Mouse (Mus musculus) gastrocnemius, postnatal 4 days (tissue): Measurements from ENCODE around the gene Wwc1. TPM values are rescaled to one million over a fixed set of nuclear protein-coding genes. Genes with fewer than 3 reads are reported as not detected.
A peak's percentile ranks its signal among the peaks of the same experiment; 100 is the strongest.

ENCODE experiments used
- DNase-seq, 2 experiments: peaks; one replicate each; pipeline ENCODE4 v3.0.0; 2021 to 2022; ENCODE audit warnings: low spot score in 2 of 2, mixed read lengths in 2 of 2
- long read RNA-seq, 2 experiments: library from polyadenylated mRNA; stranded (forward); transcript quantifications; one replicate each; pipeline ENCODE4 v2.0.0; 2021
- total RNA-seq, 2 experiments: library from RNA; stranded (reverse); gene quantifications; 2 replicates each; pipeline ENCODE4 v1.2.3; 2021

The Wwc1 gene
- 1 to 10 TPM; 1.3 to 2.3 TPM for total RNA-seq
- long read RNA-seq, experiment 1, full-length matches to known transcripts = 1 of 1 reads
- long read RNA-seq, experiment 1, partial matches to known transcripts = 0 of 1 reads
- long read RNA-seq, experiment 1, other reads (novel, unspliced or antisense) = 0 of 1 reads
- long read RNA-seq, experiment 2, full-length matches to known transcripts = 3 of 3 reads
- long read RNA-seq, experiment 2, partial matches to known transcripts = 0 of 3 reads
- long read RNA-seq, experiment 2, other reads (novel, unspliced or antisense) = 0 of 3 reads

GRCm38 (mm10) chr11:35980411-35980917 is at the start of gene Wwc1:
Gene Wwc1 (minus strand): TSS chr11:35980527.
- DNase-seq = peak in 1 of 2 experiments; percentile 44

DNA sequence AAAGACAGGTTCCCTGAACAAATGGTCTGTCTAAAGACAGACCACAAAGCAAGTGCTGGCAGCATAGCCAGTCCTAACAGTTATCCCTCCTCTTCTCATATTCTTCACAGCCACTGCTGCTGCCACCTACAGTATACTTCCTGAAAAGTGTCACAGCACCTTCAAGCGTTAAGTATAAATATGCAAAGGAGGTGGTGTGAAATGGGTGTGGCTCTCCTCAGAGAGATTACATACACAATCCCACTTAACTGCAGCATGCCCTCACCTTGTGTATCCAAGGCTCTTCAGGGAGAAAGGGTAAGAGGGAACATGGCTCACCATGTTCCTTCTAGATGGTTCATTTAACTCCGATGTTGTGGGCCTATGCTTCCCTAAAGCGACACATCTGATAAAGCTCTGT is 39.7 kb upstream of the Wwc1 start:
- no peak for DNase-seq

GRCm38 (mm10) chr11:36013179-36013578 is 32.9 kb upstream of the Wwc1 start:
- DNase-seq = no peak

DNA sequence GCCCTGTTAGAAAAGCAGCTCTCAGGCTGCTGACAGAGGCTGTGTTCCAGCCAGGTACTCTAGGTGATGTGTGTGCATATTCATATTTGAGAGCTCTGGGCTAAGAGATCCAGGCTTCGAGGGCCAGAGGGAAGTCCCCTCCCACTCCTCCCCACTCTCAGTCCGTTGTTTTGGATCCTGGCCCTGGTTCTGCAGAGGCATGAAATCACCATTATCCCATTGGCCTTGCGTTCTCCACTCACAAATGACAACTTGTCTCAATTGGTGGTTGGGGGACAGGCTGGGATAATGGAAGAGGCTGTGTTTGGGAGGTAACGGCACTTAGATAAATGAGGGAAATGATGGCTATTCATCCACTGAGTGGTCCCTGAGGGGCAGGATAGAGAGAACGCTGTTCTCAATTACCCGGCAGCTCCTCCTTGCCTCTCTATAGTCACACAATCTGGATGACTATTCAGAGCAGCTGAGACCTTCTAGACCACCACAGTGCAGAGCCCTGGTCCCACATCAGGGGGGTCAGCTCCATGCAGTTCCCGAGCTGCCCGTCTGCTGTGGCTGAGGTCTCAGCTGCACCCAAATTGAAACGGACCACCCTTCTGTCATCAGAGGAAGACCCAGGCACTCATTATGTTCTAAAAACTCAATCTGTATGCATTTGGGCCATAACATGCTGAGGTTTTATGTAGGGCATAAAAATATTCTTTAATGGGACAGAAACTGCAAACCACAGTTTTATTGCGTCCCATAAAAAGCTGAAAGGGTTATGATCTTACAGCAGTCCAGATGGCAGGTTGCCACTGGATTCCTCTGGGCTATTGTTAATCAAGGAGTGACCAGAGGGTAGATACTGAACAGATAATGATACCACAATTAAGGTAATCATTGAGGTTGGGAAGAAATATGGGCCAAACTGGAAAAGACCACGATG is 29.2 kb upstream of the Wwc1 start:
- no peak for DNase-seq

DNA sequence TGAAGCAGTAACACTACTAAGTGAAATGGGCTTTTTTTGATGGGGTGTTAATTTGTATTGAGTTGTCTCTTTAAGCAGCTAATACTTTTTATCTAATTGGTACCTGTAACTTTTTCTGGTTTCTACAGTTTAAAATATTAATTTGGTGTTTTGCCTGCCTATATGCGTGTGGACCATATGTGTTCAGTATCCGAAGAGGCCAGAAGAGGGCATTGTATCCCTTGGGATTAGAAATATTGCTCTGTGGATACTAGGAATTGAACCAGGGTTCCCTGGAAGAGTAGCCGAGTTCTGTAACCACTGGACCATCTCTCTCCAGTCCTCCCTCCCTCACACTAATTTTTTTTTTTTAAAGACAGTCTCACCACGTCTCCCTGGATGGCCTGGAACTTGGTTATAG is 22.6 kb upstream of the Wwc1 start:
- no peak for DNase-seq

- DNase-seq = peak; percentile 73 to 81
Measured at GRCm38 (mm10) chr11:36001282-36001970, 21.1 kb upstream of the Wwc1 start.

GRCm38 (mm10) chr11:36000585-36001281 is 20.4 kb upstream of the Wwc1 start:
- no peak for DNase-seq

GRCm38 (mm10) chr11:36000038-36000437 is 19.7 kb upstream of the Wwc1 start:
- no peak for DNase-seq

DNA sequence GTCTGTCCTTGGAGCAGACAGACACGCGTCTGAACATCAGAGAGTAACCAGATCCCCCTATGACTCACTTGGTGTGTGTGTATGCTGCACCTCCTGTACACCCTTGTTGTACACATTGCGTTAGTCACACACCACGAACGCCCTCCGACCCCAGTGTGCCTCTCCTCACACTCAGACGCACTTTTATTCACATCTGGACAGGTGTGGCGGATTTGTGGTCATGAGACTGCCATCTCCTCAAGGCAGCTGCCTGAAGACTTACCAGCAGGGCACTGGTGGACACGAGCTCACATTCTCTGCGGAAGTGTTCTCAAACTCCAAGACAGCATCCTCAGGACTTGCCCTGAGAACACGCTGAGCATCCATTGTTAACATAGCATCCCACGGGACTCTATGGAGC is 17.7 kb upstream of the Wwc1 start:
- no peak for DNase-seq

- no peak for DNase-seq
Measured at GRCm38 (mm10) chr11:35995310-35995709, 15.0 kb upstream of the Wwc1 start.

DNA sequence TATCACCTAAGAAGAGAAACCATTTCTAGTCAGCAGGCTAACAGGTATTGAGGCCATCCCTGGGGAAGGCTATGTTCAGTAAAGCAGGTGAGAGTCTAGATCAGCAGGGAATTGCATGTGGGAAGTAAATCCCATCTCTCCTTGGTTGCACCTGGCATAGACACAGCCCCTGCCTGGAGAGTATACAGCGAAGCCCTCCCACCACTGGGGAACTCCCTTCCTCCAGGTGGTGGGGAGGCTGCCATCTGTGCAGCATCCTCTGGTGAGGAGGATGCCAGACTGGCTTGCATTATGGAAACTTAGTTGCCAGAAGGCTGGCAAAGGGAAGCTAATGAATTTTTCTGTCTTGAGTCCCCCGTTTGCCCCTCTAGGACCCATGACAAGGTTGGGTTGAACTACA is 11.5 kb upstream of the Wwc1 start:
- DNase-seq = no peak

DNA sequence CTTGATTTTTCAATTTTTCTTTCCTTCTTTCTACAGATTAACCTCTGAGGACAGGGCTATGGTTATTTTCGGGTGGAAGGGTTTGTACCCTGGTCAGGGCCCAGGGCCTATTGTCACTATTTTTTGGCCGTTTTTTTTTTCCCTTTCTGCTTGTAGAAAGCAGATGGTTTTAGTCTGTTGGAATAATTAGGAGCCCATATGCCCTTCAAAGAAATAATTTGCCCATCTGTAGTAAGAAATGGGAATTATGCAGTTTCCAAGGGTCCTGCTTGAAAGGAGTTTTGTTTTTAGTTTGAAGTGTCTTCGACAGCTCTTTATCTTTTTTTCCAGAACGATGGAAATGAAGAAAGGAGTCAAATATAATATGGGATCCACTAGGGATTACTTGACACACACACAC is 9.6 kb upstream of the Wwc1 start:
- no peak for DNase-seq

- no peak for DNase-seq
Measured at GRCm38 (mm10) chr11:35985841-35986393, 5.6 kb upstream of the Wwc1 start.

DNA sequence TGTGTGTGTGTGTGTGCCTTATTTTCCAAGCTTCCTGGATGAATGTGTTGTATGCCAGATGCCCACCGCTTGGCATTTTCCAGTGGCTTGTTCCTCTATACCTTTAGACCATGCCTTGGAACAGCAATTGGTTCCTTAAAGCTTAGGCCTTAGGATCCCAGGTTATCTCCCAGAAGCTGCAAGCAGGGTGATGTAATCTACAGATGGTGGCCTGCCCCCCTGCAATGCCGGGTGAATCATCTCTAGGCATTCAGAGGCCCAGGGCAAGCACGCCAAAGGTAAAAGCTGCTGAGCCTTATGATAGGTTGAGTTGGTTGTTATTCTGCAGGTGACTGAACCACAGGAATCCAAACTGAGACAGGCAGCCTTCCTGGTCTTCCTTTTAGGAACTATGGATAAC is 2.4 kb upstream of the Wwc1 start:
- DNase-seq = no peak

GRCm38 (mm10) chr11:35979733-35980410 is 455 bp downstream of the Wwc1 start:
- DNase-seq = peak in 1 of 2 experiments; percentile 25

DNA sequence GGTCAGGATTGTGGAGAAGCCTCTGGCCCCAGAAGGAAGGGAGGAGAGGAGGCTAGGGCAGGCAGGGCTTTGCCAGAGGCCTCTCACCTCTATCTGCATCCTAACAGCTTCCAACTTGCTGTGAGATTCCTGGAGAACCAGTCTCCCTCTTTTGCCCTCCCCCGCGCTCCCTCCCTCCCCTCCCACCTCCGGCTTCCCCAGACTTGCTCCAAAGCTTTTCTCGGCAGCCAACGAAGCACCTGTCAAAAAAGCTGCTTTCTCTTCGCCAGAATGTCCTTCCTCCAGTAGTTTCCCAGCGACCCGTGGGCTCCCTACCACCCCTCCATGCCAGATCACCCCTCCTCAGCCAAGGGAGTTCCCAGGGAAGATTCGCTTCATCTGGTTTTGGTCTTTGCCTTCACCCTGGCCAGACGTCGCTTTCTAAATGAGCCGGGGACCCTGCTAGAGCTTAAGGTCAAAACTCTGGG is 1.0 kb downstream of the Wwc1 start:
- DNase-seq = no peak

DNA sequence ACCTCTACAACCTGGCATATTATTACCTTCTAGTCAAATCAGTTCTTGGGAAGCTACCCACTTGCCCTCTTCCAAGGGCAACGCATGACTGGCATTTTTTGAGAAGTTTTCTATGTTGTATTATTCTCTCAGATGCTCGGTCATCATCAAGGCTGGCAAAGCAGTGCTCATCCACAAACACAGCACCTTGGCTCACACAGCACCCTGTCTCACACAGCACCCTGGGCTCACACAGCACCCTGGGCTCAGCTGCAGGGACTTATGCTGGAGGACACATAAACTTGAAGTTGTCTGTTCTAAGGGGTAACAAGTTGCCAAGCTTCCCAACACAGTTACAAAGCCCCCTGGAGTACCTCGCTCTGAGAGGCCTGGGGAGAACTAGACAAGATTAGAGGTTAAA is 2.5 kb downstream of the Wwc1 start:
- DNase-seq = no peak

DNA sequence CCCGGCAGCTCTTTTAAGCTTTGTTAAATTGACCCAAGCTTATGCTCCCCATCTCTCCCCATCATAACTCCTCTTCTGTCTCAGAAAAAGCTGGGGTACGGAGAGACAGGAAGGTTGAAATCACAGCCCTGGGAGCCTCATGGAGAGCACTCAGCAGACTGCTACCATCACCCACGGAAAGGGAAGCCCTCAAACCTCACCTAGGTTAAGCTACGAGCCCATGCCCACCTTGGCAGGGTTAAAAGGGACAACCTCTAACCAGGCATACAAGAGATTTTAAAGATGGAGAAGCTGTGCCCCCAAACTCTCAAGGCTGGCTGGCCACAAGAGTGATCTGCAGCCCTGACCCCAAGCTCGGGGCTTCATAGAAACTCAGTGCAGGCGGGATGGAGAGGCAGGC is 3.2 kb downstream of the Wwc1 start:
- DNase-seq = no peak

DNA sequence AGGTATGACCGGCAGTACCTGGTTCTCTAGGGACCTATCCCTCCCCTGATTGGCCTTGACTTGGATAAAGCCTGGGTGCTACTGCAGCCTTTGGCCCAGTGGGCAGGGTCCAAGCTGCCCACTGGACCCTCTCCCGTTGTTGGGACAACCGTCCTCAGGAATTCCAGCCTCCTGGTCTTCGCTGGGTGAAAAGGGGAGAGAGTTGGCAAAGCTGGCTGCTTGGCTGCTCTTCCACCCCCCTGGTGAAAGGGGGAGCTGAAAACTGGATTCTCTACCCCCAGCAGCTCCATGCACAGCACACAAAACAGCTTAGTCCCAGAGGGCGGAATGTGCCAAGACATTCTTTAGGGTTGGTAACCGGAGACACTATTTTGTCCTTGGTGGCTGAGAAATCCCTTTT is 3.8 kb downstream of the Wwc1 start:
- no peak for DNase-seq
